Mouse (Mus musculus): Measurements from ENCODE around the gene Rdm1.
"Not testable (repeated sequence)": the region's sequence is repeated elsewhere in the genome, so short reads cannot be mapped to it uniquely, and the experiment has no call there.

DNA sequence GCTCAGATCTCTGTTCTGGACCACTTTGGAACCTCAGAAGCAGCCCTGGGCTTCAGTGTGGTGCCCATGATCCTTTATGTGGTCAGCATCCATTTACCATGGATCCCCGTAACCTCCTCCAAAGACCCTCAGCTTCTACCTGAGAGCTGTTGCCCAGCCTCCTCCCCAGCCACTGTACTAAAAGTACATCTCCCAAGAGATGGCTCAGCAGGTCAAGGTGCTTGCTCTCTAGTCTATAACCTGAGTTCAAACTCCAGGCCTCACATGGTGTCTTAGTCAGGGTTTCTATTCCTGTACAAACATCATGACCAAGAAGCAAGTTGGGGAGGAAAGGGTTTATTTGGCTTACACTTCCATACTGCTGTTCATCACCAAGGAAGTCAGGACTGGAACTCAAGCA is 42.0 kb upstream of the Rdm1 start:
- TF ChIP-seq TAL1, GATA1 (IDR thresholded peaks at IDR 0.05; ENCODE audit: low read length): not testable (repeated sequence)
